Mouse (Mus musculus): ENCODE measurements around the gene Kctd10. TPM values are rescaled to one million over a fixed set of nuclear protein-coding genes. Genes with fewer than 3 reads are reported as not detected.
A peak's percentile ranks its signal among the peaks of the same experiment; 100 is the strongest.

The Kctd10 gene
- polyA plus RNA-seq (2016; fragmentation: Nextera tagmentation; extraction: Ambion mirVana) = 108 and 111 TPM in 2 replicates

DNA sequence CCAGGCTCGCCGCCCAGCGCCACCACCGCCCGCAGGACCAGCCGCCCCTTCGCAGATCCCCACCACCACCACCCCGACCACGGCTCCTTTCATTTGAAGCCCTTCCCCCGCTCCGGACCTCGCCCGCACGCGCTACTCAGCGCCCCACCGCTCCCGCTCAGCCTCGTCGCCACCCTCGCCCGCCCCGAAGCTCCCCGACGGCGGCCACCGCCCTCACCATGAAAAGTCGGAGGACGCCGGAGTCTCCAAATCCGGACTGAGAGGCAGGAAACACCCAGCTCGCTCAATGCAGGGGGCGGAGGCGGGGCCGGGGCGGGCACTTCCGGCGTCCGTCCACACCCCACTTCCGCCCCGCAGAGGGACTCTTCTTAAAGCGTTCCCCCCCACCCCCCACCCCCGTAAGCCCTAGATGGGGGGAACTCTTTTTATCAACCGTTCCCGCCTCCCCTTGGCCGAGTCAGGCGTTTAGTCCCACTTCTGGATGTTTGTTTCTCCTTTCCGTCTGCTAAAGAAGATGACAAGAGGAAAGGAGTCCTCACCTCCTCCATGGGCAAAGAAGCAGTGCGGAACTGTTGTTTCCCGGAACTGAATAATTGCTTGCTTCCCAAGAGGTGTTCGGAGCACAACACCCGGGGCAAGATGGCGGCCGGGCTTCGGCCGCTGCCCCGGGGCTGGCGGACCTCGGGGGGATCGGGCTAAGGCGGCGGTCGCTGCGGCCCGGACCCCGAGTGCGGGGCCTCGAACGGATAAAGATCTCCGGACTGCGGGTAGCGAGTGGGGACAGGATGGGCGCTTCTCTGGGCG, at the start of gene Kctd10, which contains the start of gene Ube3b:
Kctd10 (minus strand) TSS at position 300 of the 804 bp plus-strand sequence.
Ube3b (plus strand) TSS at position 399 of the 804 bp plus-strand sequence.
- ATAC-seq (ENCODE audit: insufficient number of reproducible peaks, low FRiP score) = peak; percentile 93
- no peaks in the 10 kb centered on the region for H3K27me3 ChIP-seq (replicated peaks)
- peaks cover 56% of the 10 kb centered on the region for H3K4me1 ChIP-seq (replicated peaks)
- peak within 1 kb of the TSS; percentile 87 for H3K4me2 ChIP-seq
- H3K36me3 ChIP-seq = peaks cover 19% of the 10 kb centered on the region
- H3K4me3 ChIP-seq = peak within 1 kb of the TSS; percentile 94
- peak within 1 kb of the TSS; percentile 91 for H3K9ac ChIP-seq
- H3K27ac ChIP-seq (ENCODE audit: poor library complexity, severe bottlenecking) = peak within 1 kb of the TSS; percentile 88
- H3K9me3 ChIP-seq (replicated peaks) = no peaks in the 10 kb centered on the region
- 1% methylated on average over 74 of the region's 74 CpGs for whole genome bisulfite sequencing

DNA sequence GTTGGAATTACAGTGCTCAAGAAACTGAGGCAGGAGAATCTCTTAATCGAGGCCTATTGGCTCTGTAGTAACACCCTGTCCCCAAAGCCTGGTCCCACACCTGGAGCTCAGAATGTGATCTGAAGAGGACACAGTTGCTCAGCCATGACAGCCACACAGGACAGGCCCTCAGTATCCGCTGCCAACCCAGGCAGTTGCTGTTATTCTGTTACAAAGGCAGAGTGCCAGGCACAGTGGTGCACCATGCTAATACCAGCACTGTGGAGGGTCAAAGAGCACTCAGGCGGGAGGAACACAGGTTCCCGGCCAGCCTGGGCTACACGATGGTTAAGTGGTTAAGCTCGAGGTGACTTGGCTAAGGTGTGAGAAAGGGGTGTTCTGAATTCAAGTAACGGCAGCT, 49.5 kb upstream of the Kctd10 start:
- 84% methylated on average over 7 of the region's 7 CpGs for WGBS
- ATAC-seq (ENCODE audit: insufficient number of reproducible peaks, low FRiP score) = no peak
- H3K9me3 ChIP-seq (replicated peaks) = no peaks in the 10 kb centered on the region
- no peaks in the 10 kb centered on the region for H3K27me3 ChIP-seq (replicated peaks)
- no peaks in the 10 kb centered on the region for H3K4me1 ChIP-seq (replicated peaks)
- H3K9ac ChIP-seq = no peak overlapping the region
- no peak overlapping the region for H3K4me2 ChIP-seq
- H3K36me3 ChIP-seq = peaks cover 4% of the 10 kb centered on the region
- no peak overlapping the region for H3K4me3 ChIP-seq
- H3K27ac ChIP-seq (ENCODE audit: poor library complexity, severe bottlenecking) = no peak overlapping the region

GRCm38 (mm10) chr5:114428621-114429020, 48.3 kb upstream of the Kctd10 start:
- no peak overlapping the region for H3K4me2 ChIP-seq
- no peaks in the 10 kb centered on the region for H3K27me3 ChIP-seq (replicated peaks)
- H3K9me3 ChIP-seq (replicated peaks) = no peaks in the 10 kb centered on the region
- H3K4me3 ChIP-seq = no peak overlapping the region
- WGBS = 74% methylated on average over 18 of the region's 18 CpGs
- no peak overlapping the region for H3K9ac ChIP-seq
- no peak for ATAC-seq (ENCODE audit: insufficient number of reproducible peaks, low FRiP score)
- H3K4me1 ChIP-seq (replicated peaks) = no peaks in the 10 kb centered on the region
- H3K36me3 ChIP-seq = 0 out of 2 replicates have a peak, but pooled peaks cover 2% of the 10 kb centered on the region
- H3K27ac ChIP-seq (ENCODE audit: poor library complexity, severe bottlenecking) = no peak overlapping the region

DNA sequence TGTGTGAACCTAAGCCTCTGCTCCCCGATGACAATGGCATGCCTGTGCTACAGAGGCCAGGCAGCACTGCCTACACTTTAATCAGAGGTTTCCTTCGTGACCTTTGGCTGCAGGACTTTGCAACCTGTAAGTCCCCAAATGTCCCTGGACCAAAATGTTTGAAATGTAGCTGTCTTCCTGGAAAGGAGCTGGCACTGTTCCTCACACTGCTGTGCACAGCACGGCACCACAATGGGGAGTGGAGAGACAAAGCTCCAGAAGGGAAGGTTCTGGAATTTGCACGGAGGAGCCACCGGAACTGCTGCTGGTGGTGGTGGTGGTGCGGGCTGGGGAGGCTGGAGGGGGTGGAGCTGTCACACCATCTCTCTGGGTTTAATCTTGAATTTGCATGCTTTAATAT, 46.4 kb upstream of the Kctd10 start:
- H3K9me3 ChIP-seq (replicated peaks) = no peaks in the 10 kb centered on the region
- no peaks in the 10 kb centered on the region for H3K27me3 ChIP-seq (replicated peaks)
- no peak overlapping the region for H3K4me3 ChIP-seq
- H3K9ac ChIP-seq = no peak overlapping the region
- no peak overlapping the region for H3K27ac ChIP-seq (ENCODE audit: poor library complexity, severe bottlenecking)
- no peaks in the 10 kb centered on the region for H3K36me3 ChIP-seq
- no peak for ATAC-seq (ENCODE audit: insufficient number of reproducible peaks, low FRiP score)
- 69% methylated on average over 6 of the region's 6 CpGs for WGBS
- no peak overlapping the region for H3K4me2 ChIP-seq
- peaks cover 11% of the 10 kb centered on the region for H3K4me1 ChIP-seq (replicated peaks)

DNA sequence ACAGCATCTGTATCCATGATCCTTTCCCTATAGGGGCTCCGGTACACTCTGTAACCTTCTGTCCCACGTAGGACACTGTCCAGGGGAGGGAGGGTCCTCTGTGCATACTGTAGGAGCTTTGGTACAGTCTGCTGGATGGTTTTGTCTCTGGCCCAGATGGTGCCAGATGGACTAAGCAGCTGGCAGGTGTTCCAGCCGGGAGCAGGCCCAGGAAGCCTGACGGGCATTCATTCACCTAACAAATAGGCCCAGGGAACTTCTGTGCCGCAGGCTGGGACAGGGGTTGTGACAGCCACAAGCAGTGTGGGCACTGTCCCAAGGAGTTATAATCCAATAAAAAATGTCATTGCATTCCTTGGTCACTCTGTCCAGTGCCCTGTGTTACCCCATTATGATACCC, 43.7 kb upstream of the Kctd10 start:
- no peak overlapping the region for H3K4me3 ChIP-seq
- peaks cover 15% of the 10 kb centered on the region for H3K4me1 ChIP-seq (replicated peaks)
- no peak for ATAC-seq (ENCODE audit: insufficient number of reproducible peaks, low FRiP score)
- H3K4me2 ChIP-seq = no peak overlapping the region
- H3K27ac ChIP-seq (ENCODE audit: poor library complexity, severe bottlenecking) = no peak overlapping the region
- 92% methylated on average over 5 of the region's 5 CpGs for WGBS
- no peaks in the 10 kb centered on the region for H3K9me3 ChIP-seq (replicated peaks)
- H3K9ac ChIP-seq = no peak overlapping the region
- H3K36me3 ChIP-seq = peaks cover 23% of the 10 kb centered on the region
- H3K27me3 ChIP-seq (replicated peaks) = no peaks in the 10 kb centered on the region

GRCm38 (mm10) chr5:114422591-114422990, 42.3 kb upstream of the Kctd10 start:
- Histone ChIP-seq H3K9ac (no peak overlapping the region), H3K4me1 (replicated peaks) (peaks cover 15% of the 10 kb centered on the region), H3K27me3 (replicated peaks) (no peaks in the 10 kb centered on the region), H3K4me2 (no peak overlapping the region), H3K36me3 (peaks cover 37% of the 10 kb centered on the region), H3K27ac (ENCODE audit: poor library complexity, severe bottlenecking) (no peak overlapping the region), H3K4me3 (no peak overlapping the region), H3K9me3 (replicated peaks) (no peaks in the 10 kb centered on the region)
- no peak for ATAC-seq (ENCODE audit: insufficient number of reproducible peaks, low FRiP score)
- WGBS = 29% methylated on average over 5 of the region's 5 CpGs

- Histone ChIP-seq H3K36me3 (peaks cover 45% of the 10 kb centered on the region), H3K9me3 (replicated peaks) (no peaks in the 10 kb centered on the region), H3K4me1 (replicated peaks) (peaks cover 16% of the 10 kb centered on the region), H3K4me3 (no peak overlapping the region), H3K27me3 (replicated peaks) (no peaks in the 10 kb centered on the region), H3K9ac (no peak overlapping the region), H3K4me2 (no peak overlapping the region), H3K27ac (ENCODE audit: poor library complexity, severe bottlenecking) (no peak overlapping the region)
- WGBS = 57% methylated on average over 11 of the region's 11 CpGs
- peak; percentile 34; the same call in 1 of the 2 replicates for ATAC-seq (ENCODE audit: insufficient number of reproducible peaks, low FRiP score)
These were observed 41.4 kb upstream of the Kctd10 start for GRCm38 (mm10) chr5:114421561-114422298.

DNA sequence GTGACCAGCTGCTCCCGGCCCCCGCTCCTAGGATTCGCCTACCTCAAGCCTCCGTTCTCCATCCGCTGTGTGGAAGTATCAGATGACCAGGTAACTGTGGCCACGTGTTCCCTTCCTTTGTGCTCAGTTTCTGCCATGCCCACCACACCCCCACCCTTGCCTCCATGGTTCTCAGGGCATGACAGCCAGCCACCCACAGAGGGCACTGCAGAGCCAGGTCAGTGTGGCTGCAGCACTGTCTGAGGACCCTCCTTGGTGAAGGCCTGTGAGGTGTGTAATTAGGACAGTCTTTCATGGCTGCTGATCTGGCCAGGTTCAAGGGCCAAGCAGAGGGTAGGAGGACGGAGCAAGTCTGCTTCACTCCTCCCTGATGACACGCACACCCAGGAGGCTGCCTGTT, 38.2 kb upstream of the Kctd10 start:
- no peak overlapping the region for H3K9ac ChIP-seq
- peaks cover 71% of the 10 kb centered on the region for H3K36me3 ChIP-seq
- peak; percentile 7; the same call in 1 of the 2 replicates for ATAC-seq (ENCODE audit: insufficient number of reproducible peaks, low FRiP score)
- H3K9me3 ChIP-seq (replicated peaks) = no peaks in the 10 kb centered on the region
- H3K27me3 ChIP-seq (replicated peaks) = no peaks in the 10 kb centered on the region
- 86% methylated on average over 8 of the region's 8 CpGs for WGBS
- no peak overlapping the region for H3K4me3 ChIP-seq
- H3K4me1 ChIP-seq (replicated peaks) = peaks cover 22% of the 10 kb centered on the region
- no peak overlapping the region for H3K4me2 ChIP-seq
- H3K27ac ChIP-seq (ENCODE audit: poor library complexity, severe bottlenecking) = no peak overlapping the region

DNA sequence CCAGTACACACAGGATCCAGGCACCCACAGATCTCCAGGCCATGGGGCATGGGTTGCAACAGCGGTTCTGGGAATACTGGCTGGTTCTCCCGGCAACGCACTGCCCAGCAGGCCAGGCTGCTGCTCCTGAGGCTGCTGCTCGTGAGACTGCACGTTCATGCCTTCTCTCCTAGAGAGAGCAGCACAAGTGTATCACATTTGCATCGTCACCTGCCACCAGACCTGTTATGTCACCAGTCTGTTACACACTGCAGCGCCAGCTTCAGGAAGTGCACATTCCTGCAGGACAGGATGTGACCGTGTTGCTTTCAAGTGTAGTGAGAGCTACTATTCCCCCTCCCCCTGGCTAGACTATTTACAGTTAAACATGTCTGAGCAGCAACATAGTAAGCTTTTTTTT, 36.5 kb upstream of the Kctd10 start:
- ATAC-seq (ENCODE audit: insufficient number of reproducible peaks, low FRiP score) = no peak
- Histone ChIP-seq H3K36me3 (peaks cover 84% of the 10 kb centered on the region), H3K4me1 (replicated peaks) (peaks cover 26% of the 10 kb centered on the region), H3K9me3 (replicated peaks) (no peaks in the 10 kb centered on the region), H3K27ac (ENCODE audit: poor library complexity, severe bottlenecking) (no peak overlapping the region), H3K27me3 (replicated peaks) (no peaks in the 10 kb centered on the region), H3K4me3 (no peak overlapping the region), H3K9ac (no peak overlapping the region), H3K4me2 (no peak overlapping the region)
- WGBS = 68% methylated on average over 8 of the region's 8 CpGs

DNA sequence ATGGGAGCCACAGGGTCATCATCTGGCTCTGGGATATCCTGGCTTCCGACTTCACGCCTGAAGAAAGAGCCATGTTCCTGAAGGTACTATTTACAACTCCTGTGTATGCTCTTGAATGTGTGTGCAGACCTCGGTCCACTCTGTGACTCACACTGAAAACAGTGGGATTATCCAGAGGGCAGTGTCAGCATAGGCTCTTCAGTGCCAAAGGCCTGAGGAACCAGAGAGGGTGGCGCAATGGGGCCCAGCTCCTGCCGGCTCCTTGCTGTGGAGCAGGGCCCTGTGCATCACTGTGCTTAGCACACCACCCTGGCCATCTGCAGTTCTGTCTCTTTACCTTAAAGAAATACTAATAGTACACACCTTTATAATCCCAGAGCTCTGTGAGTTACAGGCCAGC, 35.3 kb upstream of the Kctd10 start:
- Histone ChIP-seq H3K4me2 (no peak overlapping the region), H3K27me3 (replicated peaks) (no peaks in the 10 kb centered on the region), H3K4me3 (no peak overlapping the region), H3K36me3 (peaks cover 90% of the 10 kb centered on the region), H3K27ac (ENCODE audit: poor library complexity, severe bottlenecking) (no peak overlapping the region), H3K4me1 (replicated peaks) (peaks cover 22% of the 10 kb centered on the region), H3K9ac (no peak overlapping the region), H3K9me3 (replicated peaks) (no peaks in the 10 kb centered on the region)
- 92% methylated on average over 5 of the region's 5 CpGs for WGBS
- ATAC-seq (ENCODE audit: insufficient number of reproducible peaks, low FRiP score) = no peak

- ATAC-seq (ENCODE audit: insufficient number of reproducible peaks, low FRiP score) = peak; percentile 26; the same call in 1 of the 2 replicates
- Histone ChIP-seq H3K27me3 (replicated peaks) (no peaks in the 10 kb centered on the region), H3K4me3 (no peak overlapping the region), H3K36me3 (peaks cover 90% of the 10 kb centered on the region), H3K27ac (ENCODE audit: poor library complexity, severe bottlenecking) (0 out of 2 replicates have a peak overlapping the region, but pooled peaks have one; percentile 37), H3K9me3 (replicated peaks) (no peaks in the 10 kb centered on the region), H3K4me1 (replicated peaks) (peaks cover 22% of the 10 kb centered on the region), H3K4me2 (no peak overlapping the region), H3K9ac (0 out of 2 replicates have a peak overlapping the region, but pooled peaks have one; percentile 28)
- WGBS = 39% methylated on average over 16 of the region's 16 CpGs
These were observed 32.9 kb upstream of the Kctd10 start for GRCm38 (mm10) chr5:114413067-114413735.
